Mouse (Mus musculus): ENCODE measurements around the gene Gm49661.

Gm49661 gene

DNA sequence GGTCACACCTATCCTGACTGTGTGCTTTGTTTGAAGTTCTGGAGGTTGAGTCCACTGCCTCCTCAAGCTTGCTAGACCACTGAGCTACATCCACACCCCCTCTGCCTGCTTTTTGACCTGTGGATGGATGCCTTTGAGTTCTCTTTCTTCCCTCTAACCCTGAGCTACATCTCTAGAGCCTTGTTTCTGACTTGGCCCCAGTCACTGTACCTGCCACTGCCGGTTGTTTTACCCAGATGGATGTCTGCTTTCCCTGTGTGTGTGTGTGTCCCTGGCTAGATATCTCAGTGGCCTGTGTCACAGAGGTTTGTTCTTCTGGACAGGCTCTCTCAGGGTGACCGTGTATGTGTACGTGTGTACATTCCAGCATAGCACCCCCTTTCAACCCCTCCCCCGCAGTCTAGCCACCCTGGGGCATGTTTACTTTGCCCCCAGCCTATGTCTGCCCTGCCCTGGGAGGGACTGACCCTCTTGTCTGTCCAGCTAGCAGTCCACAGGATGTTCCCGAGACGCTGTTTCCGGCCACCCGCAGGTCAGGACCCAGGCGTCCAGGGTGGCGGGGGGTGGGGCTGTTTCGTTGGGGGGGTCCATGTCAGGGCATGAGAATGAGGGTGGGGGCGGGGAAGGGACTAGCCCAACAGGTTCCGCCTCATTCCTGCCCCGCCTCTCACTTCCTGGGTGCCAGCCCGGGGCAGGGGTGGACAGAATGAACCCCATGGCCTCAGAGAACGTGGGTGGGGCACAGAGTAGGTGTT lies 15.2 kb upstream of the Gm49661 start:
- peak; percentile 29 for DNase-seq (ENCODE audit: low read depth)

DNA sequence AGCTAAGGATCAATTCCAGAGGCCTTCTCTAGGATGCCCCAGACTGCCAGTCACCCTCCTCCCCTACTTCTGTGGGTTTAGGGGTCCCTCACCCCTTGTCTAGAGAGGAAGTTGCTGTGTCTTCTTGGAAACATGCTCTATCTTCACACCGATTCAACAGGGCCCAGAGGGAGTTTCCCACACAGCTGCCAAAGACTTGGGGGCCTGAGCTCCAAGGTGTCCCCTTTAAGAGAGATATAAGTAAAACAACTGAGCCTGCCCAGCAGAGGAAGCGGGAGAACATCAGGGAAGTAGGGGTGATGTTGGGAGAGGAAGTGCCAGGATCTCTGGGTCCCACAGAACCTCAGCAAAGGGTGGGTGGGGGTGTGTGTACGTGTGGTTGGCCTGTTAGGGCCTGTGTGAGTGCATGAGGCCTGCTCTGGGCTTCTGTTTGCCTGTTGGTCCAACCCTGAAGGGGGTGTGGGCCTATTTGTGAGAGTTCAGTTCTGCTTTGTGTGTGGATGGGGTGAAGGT lies 13.3 kb upstream of the Gm49661 start:
- peak; percentile 45 for DNase-seq (ENCODE audit: low read depth)

DNA sequence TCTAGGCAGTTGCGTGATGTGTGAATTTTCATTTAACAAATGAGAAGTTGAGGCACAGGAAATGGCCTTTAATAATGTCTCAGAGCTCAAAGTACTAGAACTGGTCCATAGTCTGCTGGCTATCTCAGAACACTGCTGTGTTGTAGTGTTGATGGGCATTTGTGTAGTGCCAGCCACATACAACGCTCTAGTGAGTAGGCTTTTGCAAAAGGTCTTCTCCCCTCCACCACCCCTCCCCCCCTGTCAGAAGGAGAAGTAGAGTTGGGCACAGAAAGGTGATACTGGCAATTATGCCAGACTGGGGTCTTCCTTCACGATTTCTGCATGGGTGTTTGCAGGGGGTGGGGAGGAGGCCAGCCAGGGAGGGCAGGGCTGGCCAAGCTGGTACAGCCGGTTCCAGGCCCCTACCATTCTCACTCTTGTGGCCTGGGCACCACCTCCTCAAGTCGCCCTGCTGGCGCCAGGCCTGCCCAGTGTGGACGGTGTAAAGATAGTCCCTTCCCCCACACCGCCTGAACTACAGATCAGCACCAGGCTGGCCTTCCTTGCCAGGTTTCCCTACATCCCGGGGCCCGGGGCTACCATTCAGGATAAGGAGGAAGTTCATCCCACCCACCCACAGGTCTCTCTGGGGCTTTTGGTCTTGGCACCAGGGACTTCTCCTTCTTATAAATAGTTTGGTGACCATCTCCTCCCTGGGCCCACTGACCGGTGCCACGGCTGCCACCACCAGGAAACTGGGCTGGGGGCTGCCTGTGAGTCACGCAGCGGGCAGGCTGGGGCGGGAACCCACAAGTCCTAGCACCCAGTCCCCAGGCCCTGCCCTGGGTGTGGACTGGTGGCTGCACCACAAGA lies 12.6 kb upstream of the Gm49661 start:
- no peak for DNase-seq (ENCODE audit: low read depth)

DNA sequence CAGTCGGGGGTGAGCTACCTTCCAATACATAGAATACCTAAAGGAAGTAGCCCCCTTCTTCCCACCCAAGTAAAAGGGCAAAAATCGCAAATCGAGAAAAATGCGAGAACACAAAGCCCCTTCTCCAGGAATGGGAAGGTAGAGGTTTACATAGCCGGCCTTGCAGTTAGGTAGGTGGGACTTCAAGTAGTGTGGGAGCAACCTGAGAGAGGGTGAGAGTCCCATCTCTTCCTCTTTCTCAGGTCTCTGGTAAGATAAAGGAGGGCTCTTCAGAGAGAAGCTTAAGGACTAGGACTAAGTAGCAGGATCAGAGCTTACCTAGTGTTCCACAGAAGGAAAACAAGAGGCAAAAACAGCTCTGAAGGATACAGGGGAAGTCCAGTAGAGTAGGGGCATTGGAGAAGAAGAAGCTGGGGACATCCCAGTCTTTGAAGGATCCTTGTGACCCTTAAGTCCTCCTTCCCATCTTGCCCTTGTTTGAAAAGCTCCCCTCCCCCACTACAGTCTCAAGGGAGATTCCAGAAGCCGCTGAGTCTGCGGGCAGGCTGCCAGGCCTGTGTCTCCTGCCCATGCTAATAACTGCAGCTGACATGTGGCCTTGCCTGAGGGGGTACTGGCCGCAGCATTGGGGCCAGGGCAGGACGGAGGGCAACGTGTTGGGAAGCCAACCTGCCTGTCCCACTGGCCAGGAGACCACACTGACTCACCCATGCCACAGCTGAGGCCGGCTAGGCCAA lies 11.6 kb upstream of the Gm49661 start:
- DNase-seq (ENCODE audit: low read depth): peak; percentile 62

DNA sequence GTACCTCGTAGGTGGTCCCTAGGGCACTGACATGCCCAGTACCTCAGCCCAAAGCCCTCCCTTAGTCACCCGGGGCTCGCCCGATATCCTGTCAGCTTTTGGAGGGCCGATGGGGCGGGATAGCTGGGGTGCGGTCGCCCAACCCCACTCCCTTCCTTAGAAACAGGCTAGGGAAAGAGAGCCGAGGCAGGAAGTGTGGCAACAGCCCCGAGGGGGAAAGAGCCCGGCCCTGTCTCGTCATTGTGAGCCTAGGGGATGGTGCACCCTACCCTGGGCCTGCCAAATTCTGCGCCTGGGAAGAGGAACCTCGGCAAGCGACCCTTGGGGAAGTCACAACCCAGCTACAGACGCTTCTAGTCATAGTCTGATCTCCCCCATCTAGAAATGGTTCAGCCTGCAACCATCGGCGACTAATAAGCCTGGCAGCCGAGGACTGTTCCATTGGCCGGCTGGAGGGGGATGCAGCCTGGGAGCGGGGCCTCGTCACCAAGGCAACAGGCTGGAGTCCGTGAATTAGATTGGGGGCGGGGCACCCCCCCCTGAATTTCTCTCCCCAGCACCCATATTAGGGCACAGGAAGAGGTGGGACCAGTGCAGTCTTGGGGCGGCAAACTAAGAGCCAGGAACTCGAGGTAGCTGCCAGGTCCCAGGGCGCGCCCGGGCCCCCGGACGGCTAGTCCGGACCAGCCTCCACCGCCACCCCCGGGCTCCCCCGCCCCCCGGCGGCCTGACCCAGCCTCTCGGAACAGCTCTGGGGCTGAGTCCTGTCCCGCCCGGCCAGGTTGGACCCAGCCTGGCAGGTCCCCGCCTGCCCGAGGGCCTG lies 10.6 kb upstream of the Gm49661 start:
- peak; percentile 95 for DNase-seq (ENCODE audit: low read depth)

DNA sequence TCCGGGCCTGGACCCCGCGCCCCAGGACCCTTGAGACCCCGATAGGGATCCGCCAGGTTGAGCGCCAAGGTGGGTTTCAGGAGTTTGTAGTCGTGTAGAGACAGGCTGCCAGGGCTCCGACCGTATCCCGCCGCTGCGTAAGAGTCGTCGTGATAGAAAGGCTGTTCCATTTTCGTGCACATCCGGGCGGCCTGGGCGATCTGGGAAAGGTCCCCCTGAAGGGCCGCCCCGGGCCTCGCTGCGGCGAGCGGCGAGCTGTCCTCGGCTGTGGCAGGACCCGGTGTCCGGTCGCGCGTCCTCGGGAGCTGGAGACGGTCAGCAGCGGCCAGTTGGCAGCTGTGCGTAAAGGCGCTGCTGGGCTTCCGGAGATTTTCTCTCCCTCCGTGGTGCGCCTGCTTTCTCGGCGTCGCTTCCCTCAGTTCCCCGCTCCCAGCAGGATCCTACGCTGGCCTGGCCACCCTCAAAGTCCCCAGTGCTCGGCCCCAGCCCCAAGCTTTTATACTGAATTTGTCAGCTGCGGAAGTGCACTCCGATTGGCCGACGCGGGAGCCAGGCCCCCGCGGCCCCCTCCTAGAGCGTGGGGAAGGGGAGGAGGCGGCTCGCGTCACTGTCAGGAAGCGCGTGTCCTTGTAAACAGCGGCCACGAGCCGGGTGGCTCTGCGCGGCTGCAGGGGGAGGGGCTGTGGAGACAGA lies 9.2 kb upstream of the Gm49661 start, which contains the start of gene Junb:
Gene Junb, minus strand, starts transcription at position 471 of the 693 bp plus-strand sequence.
- peak; percentile 98 for DNase-seq (ENCODE audit: low read depth)

DNA sequence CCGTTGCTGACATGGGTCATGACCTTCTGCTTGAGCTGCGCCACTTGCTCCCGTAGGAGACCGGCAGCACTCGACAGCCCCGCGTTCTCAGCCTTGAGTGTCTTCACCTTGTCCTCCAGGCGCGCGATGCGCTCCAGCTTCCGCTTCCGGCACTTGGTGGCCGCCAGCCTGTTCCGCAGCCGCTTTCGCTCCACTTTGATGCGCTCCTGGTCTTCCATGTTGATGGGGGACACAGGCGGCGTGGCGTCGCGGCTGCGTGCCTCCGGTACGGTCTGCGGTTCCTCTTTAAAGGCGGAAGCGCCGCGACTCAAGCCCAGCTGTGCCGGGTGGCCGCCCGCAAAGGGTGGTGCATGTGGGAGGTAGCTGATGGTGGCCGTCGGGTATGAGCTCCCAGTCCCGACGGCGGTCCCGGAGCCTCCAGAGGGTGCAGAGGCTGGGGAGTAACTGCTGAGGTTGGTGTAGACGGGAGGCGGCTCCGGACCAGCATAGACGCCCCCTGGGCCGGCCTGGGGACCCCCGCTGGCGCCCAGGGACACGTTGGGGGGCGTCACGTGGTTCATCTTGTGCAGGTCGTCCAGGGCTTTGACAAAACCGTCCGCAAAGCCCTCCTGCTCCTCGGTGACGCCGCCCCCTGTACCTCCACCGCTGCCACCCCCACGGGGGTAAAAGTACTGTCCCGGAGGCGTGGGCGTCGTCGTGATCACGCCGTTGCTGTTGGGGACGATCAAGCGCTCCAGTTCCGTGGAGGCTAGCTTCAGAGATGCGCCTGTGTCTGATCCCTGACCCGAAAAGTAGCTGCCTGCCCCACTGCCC lies 8.4 kb upstream of the Gm49661 start:
- peak; percentile 87 for DNase-seq (ENCODE audit: low read depth)

DNA sequence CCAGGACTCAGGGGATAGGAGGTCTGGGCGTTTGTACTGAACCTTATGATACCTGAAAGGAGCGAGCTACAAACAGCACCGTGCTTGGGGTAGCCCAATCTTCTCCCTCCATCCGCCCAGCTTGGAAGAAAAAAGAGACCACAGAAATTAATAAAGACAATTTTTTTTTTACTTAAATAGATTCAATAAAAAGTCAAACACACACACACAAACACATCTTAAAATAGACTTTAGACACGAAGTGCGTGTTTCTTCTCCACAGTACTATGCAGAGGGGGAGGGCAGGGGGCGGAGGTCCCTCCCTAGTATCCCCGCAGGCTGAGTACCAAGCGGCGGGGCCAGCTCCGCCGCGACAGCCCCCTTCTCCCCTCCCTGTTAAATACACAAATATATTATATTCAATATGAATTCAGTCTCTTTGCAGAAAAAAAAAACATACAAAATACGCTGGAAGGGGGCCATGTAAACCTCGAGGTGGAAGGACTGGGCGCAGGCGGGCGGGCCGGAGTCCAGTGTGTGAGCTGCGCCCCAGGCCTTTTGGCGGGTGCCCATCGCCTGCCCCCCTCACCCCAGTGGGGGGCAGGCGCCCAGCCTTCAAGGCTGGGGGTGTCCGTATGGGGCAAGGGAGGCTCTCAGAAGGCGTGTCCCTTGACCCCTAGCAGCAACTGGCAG lies 7.7 kb upstream of the Gm49661 start:
- no peak for DNase-seq (ENCODE audit: low read depth)

DNA sequence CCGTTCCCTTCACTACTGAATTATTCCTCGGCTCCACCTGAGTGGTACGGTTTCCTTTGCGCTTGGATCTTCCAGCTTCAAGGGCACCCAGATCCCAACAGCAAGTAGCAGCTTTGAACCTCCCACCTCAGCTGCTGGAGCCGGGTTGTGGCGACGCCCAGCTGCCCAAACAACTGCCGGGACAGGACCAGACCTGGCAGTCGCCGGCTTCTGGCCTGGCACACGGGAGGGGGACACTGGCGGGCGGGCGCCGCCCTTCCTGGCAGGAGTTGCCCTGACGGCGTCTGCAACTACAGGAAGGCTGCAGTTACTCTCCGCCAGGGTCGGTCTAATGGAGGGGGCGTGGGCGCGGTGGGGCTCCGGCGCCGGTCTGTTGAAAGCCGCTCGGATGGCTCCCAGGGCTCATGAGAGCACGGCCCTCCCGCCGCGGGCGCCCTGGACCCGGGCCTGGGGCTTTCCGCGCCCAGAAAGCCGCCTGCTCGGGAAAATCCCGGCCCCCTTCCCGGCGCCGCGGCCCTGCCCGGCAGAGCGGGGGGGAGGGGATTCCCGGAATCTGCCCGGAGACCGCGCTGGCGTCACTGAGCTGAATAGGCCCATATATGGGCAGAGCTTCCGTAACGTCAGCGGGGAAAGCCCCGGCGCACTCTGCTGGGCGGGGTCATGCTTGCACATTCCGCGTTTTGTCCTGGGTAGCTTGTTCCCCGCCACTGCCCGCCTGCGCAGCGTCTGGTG lies 7.0 kb upstream of the Gm49661 start:
- DNase-seq (ENCODE audit: low read depth): peak; percentile 97

DNA sequence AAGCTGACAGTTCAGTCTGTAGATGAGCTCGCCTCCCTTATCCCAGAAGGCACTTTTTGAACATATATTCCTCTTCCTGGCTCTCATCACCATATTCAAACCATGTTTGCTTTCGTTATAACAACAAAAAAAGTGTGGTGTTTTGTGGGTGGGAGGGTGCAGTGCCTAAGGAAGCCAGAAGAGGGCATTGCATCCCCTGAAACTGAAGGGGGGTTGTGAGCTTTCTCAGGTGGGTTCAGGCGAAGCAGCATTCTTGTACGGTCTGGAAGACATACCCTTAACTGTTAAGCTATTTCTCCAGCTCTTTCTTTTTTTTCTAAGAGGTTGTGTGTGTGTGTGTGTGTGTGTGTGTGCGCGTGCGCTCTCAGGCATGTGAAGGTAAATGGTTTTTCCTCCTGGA lies 6.2 kb upstream of the Gm49661 start:
- DNase-seq (ENCODE audit: low read depth): peak; percentile 90

DNA sequence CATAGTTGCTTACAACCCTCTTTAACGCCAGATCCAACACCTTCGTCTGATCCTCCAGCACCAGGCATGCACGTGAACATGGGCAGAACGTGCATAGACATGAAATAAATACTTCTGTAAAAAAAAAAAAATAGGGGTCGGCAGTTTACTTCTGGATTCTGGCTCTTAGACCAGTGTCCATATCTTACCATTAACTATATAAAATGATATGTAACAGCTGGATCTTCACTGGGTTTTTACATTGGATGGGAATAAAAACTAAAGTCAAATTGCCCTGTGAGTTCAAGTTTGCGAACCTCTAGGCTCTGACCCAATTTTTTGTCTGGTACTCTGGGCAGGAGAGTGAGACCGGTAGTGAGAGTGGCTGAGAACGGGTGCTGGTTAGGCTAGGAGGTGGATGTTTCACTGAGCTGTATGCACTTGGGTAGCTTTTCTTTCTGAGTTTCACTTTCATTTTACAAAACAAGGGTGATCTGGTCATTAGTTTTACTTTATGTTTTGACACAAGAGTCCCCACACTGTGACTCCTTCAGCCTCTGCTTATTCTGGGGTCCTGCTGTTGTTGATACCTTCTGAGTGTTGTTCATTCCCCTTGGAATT lies 5.4 kb upstream of the Gm49661 start:
- DNase-seq (ENCODE audit: low read depth): peak; percentile 62

DNA sequence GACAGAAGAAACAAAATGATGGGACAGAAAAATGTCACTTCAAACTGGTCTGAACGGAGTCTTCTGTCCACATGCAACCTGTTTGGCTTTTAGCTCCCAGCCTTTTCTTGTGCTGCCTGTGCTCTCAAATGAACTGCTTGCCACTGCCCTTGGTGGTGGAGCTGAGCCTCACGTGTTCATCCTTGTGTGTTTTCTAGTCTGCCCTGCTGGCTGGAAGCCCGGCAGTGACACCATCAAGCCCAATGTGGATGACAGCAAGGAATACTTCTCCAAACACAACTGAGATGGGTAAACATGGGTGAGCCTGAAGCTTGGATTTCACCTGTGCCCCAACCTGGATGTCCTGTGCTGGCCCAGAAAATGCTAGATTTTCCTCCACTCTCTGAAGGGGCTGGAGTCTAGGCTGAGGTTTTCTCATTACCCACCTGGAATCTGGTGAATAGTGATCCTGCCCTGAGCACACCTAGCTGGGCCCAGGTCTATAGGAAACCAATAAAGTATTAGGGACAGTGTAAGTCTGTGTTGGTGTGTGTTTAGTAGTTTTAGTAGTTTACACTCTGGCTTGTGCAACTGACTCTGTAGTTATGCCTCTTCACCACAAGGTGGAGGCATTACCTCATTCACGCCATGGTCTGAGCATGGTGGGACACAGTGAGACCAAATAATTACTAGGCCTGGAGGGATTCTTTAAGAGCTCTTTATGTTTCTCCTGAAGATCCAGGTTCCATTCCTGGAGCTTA lies 4.7 kb upstream of the Gm49661 start:
- peak; percentile 78 for DNase-seq (ENCODE audit: low read depth)

DNA sequence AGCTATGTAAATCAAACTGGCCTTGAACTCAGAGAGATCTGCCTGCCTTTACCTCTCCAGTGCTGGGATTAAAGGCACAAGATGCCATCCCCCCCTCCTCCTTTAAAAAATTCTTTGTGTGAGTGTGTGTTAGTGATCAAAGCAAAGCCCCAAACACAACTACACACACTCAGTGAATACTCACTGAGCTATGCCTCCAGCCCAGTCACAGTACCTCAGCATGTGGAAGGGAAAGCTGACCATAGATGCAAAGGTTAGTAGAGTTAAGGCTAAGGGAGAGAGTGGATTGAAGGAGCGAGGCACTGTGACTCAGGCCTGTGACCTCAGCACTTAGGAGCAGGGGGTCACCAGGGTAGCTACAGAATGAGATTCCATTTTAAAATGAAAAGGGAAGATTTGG lies 3.8 kb upstream of the Gm49661 start:
- DNase-seq (ENCODE audit: low read depth): no peak

DNA sequence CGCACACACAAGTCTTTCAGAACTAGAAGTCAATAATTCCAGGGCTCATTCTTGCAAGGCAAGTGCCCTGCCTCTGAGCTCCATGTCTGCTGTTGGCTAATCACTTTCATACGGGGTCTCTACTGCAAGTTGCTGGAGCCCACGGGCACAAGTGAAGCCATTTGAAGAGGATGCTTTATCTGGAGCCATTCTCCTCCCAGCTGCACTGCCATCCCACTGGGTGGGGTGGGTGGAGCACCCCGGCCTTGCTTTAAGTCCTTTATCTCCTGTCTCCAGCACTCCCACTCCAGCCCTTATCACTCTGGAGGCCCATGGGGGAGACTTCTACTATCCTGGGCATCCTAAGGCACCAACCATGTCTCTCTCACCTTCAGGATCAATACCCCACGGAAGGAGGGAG lies 1.7 kb upstream of the Gm49661 start:
- DNase-seq (ENCODE audit: low read depth): no peak

DNA sequence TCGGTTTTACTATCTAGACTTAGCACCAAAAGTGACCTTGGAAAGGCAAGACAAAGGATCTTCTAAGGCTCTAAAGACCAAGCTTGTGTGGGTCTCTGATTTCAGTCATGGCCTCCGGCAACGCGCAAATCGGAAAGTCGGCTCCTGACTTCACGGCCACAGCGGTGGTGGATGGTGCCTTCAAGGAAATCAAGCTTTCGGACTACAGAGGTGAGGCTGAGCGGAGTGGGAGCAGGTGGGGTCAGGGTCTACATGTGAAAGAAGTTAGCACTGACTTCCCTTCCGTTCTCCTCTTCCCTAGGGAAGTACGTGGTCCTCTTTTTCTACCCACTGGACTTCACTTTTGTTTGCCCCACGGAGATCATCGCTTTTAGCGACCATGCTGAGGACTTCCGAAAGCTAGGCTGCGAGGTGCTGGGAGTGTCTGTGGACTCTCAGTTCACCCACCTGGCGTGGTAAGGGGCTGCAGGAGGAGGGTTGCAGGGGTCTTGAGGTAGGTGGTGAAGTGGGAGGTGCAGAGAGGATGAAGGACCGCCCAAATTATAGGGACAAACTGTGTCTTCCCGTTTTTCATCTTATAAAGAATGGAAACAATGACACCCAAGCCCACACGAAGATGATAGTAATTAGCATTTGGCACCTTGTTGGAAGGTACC lies 1.0 kb upstream of the Gm49661 start:
- no peak for DNase-seq (ENCODE audit: low read depth)

DNA sequence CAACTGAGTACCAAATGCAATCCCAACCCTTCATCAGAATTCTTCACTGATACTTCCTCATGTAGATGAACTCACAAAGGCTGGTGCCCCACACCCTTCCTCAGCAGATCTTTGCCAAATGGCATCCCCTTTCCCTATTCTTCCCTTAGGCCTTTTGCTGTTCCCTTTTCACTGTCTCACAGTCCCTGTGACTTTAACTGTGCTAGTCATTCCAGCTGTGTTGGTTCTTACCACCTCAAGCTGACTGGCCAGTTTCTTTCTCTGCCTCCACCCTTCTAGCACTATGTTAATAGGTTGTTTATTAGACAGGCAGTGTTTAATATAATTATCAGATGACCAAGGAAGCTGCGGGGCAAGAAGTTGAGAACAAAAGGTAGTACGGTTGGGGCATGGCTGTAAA lies 583 bp downstream of the Gm49661 start:
- no peak for DNase-seq (ENCODE audit: low read depth)

All from naive thymus-derived CD4-positive, alpha-beta T cell, adult 2 months (primary cell).